12 mouse cellular contexts compared by ENCODE assay signal in genomic region chr14:26675791-26676190, GRCm38 (mm10). TPM values are rescaled to one million over a fixed set of nuclear protein-coding genes. Genes with fewer than 3 reads are reported as not detected.
DNase-seq lines count a peak whose midpoint lies in the region; ATAC-seq and TF ChIP-seq lines count a peak whose summit lies in the region.
"Had no signal": no experiment of that assay in that cellular context is flagged by ENCODE, and none has a peak within 500 bp of the region (broad histone marks: within the 10 kb centered on the region; RNA-seq: fewer than 3 reads in every experiment).

No protein-coding gene starts in this region.

- H3K4me1 ChIP-seq in heart, embryonic 11.5 days (ENCODE audit: control insufficient read depth, insufficient read depth, low read length) = no peaks in the 10 kb centered on the region
- H3K4me1 ChIP-seq in liver, postnatal 0 days (ENCODE audit: insufficient read depth) = peaks cover 11% of the 10 kb centered on the region; the same call in 1 of the 2 replicates
- H3K4me1 ChIP-seq: limb, embryonic 13.5 days; stomach, embryonic 15.5 days had no signal

- no peaks in the 10 kb centered on the region for H3K27me3 ChIP-seq in heart, embryonic 11.5 days (ENCODE audit: control insufficient read depth, insufficient read depth, low read length)
- no peaks in the 10 kb centered on the region for H3K27me3 ChIP-seq in liver, postnatal 0 days (ENCODE audit: insufficient read depth, low read length)
- H3K27me3 ChIP-seq: limb, embryonic 13.5 days; stomach, embryonic 15.5 days had no signal

- 64% methylated on average over 5 of the region's 5 CpGs for WGBS in heart, embryonic 11.5 days (ENCODE audit: insufficient replicate concordance)
- 53% methylated on average over 5 of the region's 5 CpGs for WGBS in liver, postnatal 0 days (ENCODE audit: insufficient replicate concordance)

- H3K9me3 ChIP-seq in heart, embryonic 11.5 days (replicated peaks; ENCODE audit: control insufficient read depth, low read length) = no peaks in the 10 kb centered on the region
- H3K9me3 ChIP-seq in liver, postnatal 0 days (ENCODE audit: low read length) = no peaks in the 10 kb centered on the region
- H3K9me3 ChIP-seq: limb, embryonic 13.5 days; midbrain, embryonic 13.5 days; stomach, embryonic 15.5 days had no signal

- no peak for TF ChIP-seq EP300 in liver, postnatal 0 days (IDR thresholded peaks at IDR 0.05; ENCODE audit: low read depth)

- H3K4me2 ChIP-seq in heart, embryonic 11.5 days = peak overlapping the region; percentile 48
- H3K4me2 ChIP-seq in liver, postnatal 0 days (ENCODE audit: low read depth, low read length) = peak overlapping the region; percentile 66
- H3K4me2 ChIP-seq: limb, embryonic 13.5 days; midbrain, embryonic 13.5 days; stomach, embryonic 15.5 days had no signal

- TF ChIP-seq CTCF in liver, postnatal 0 days (IDR thresholded peaks at IDR 0.05; ENCODE audit: low read depth) = no peak

- no peaks in the 10 kb centered on the region for H3K36me3 ChIP-seq in heart, embryonic 11.5 days (ENCODE audit: control insufficient read depth, insufficient read depth, low read length)
- no peaks in the 10 kb centered on the region for H3K36me3 ChIP-seq in liver, postnatal 0 days (replicated peaks; ENCODE audit: insufficient read depth, low read length)
- H3K36me3 ChIP-seq: limb, embryonic 13.5 days; midbrain, embryonic 13.5 days; stomach, embryonic 15.5 days had no signal

- DNase-seq in heart, adult 9 months (ENCODE audit: low spot score in 2 of 2) = no peak
- peak; percentile 67 for DNase-seq in 416B (ENCODE audit: low read depth)
- DNase-seq in c-Kit-negative CD71-positive TER-119-positive erythroid progenitor cells, embryonic 14.5 days (ENCODE audit: low read depth, low spot score) = peak; percentile 51
- peak; percentile 35 for DNase-seq in liver, postnatal 0 days
- DNase-seq in embryo, embryonic 10.5 days (ENCODE audit: low spot score) = no peak
- DNase-seq in adrenal gland, adult 8-10 months = no peak
- DNase-seq: layer of hippocampus, adult 9-11 months had no signal

- ATAC-seq in heart, embryonic 11.5 days (replicated peaks; ENCODE audit: insufficient number of reproducible peaks, low FRiP score, low TSS enrichment) = no peak
- ATAC-seq in liver, postnatal 0 days = peak; percentile 83
- no peak for ATAC-seq in activated CD4-positive, CD25-positive, alpha-beta regulatory T cell, adult 4 months
- ATAC-seq: midbrain, embryonic 13.5 days had no signal

- no peak overlapping the region for H3K27ac ChIP-seq in heart, embryonic 11.5 days (ENCODE audit: low read depth, low read length)
- 0 out of 2 replicates have a peak overlapping the region, but pooled peaks have one; percentile 20 for H3K27ac ChIP-seq in liver, postnatal 0 days (ENCODE audit: low read depth)
- H3K27ac ChIP-seq: limb, embryonic 13.5 days; midbrain, embryonic 13.5 days; stomach, embryonic 15.5 days had no signal

- no peak overlapping the region for H3K9ac ChIP-seq in heart, embryonic 11.5 days (ENCODE audit: low read depth, low read length)
- no peak overlapping the region for H3K9ac ChIP-seq in liver, postnatal 0 days (replicated peaks)
- H3K9ac ChIP-seq: limb, embryonic 13.5 days; midbrain, embryonic 13.5 days; stomach, embryonic 15.5 days had no signal

- H3K4me3 ChIP-seq in heart, embryonic 11.5 days (ENCODE audit: low read depth, low read length) = no peak overlapping the region
- H3K4me3 ChIP-seq in liver, postnatal 0 days (ENCODE audit: low read depth, low read length) = peak overlapping the region; percentile 19
- H3K4me3 ChIP-seq: limb, embryonic 13.5 days; midbrain, embryonic 13.5 days; stomach, embryonic 15.5 days had no signal

RNA-seq across cellular contexts. Expression of gene Pde12, which starts 6.1 kb away (rescaled TPM):
- polyA plus RNA-seq in heart, embryonic 11.5 days (2014; fragmentation: Nextera tagmentation; extraction: Ambion mirVana) = 11.0 and 11.4 TPM in 2 replicates
- 3.9 and 4.3 TPM in 2 replicates for polyA plus RNA-seq in liver, postnatal 0 days (2015; fragmentation: Nextera tagmentation; extraction: Ambion mirVana)
- 1 to 10 TPM; 4.8 to 4.9 TPM for polyA plus RNA-seq in activated CD4-positive, CD25-positive, alpha-beta regulatory T cell, adult 4 months (2017; shearing (Covaris generic))
- 10 to 100 TPM in 2 of 4 experiments, 1 to 10 TPM in 2; 9.7 to 11.6 (median 10.4) TPM for total RNA-seq in adrenal gland, adult 8-10 months (2022)

RNA-seq across cellular contexts. Expression of gene Dnah12, which starts 17.3 kb away (rescaled TPM):
- 0.03 and 0.25 TPM in 2 replicates for polyA plus RNA-seq in heart, embryonic 11.5 days (2014; fragmentation: Nextera tagmentation; extraction: Ambion mirVana)
- polyA plus RNA-seq in liver, postnatal 0 days (2015; fragmentation: Nextera tagmentation; extraction: Ambion mirVana) = 0.02 and 0.04 TPM in 2 replicates
- polyA plus RNA-seq in activated CD4-positive, CD25-positive, alpha-beta regulatory T cell, adult 4 months (2017; shearing (Covaris generic)) = not detected
- under 1 TPM; 0.06 to 0.21 (median 0.09) TPM for total RNA-seq in adrenal gland, adult 8-10 months (2022)

RNA-seq across cellular contexts. Expression of gene Arf4, which starts 37.9 kb away (rescaled TPM):
- 479 and 484 TPM in 2 replicates for polyA plus RNA-seq in heart, embryonic 11.5 days (2014; fragmentation: Nextera tagmentation; extraction: Ambion mirVana)
- 196 and 201 TPM in 2 replicates for polyA plus RNA-seq in liver, postnatal 0 days (2015; fragmentation: Nextera tagmentation; extraction: Ambion mirVana)
- polyA plus RNA-seq in activated CD4-positive, CD25-positive, alpha-beta regulatory T cell, adult 4 months (2017; shearing (Covaris generic)) = 100 to 1,000 TPM; 244 to 255 TPM
- 100 to 1,000 TPM; 158 to 182 (median 166) TPM for total RNA-seq in adrenal gland, adult 8-10 months (2022)

Comparison
In these comparisons a context has a peak if more than half of its experiments do, and no peak if none do; other contexts are left out.
1. DNase-seq: peak in 416B (single experiment), c-Kit-negative CD71-positive TER-119-positive erythroid progenitor cells, embryonic 14.5 days (single experiment) and liver, postnatal 0 days (single experiment); none in heart, adult 9 months (0 of 2), embryo, embryonic 10.5 days (single experiment) and adrenal gland, adult 8-10 months (single experiment).